Comparison of ENCODE assay signal across 8 mouse cellular contexts in genomic region chr15:83500352-83500751, GRCm38 (mm10). TPM values are rescaled to one million over a fixed set of nuclear protein-coding genes. Genes with fewer than 3 reads are reported as not detected.
DNase-seq lines count a peak whose midpoint lies in the region; ATAC-seq and TF ChIP-seq lines count a peak whose summit lies in the region.
"Had no signal": no experiment of that assay in that cellular context is flagged by ENCODE, and none has a peak within 500 bp of the region (broad histone marks: within the 10 kb centered on the region; RNA-seq: fewer than 3 reads in every experiment).

No protein-coding gene starts in this region.

- no peak overlapping the region for H3K4me2 ChIP-seq in liver, embryonic 12.5 days
- no peak overlapping the region for H3K4me2 ChIP-seq in liver, embryonic 13.5 days
- H3K4me2 ChIP-seq: stomach, embryonic 15.5 days had no signal

- no peak overlapping the region for H3K9ac ChIP-seq in liver, embryonic 12.5 days
- no peak overlapping the region for H3K9ac ChIP-seq in liver, embryonic 13.5 days
- H3K9ac ChIP-seq: stomach, embryonic 15.5 days had no signal

- no peaks in the 10 kb centered on the region for H3K9me3 ChIP-seq in liver, embryonic 12.5 days (replicated peaks)
- H3K9me3 ChIP-seq in liver, embryonic 13.5 days (replicated peaks), result no peaks in the 10 kb centered on the region
- H3K9me3 ChIP-seq: stomach, embryonic 15.5 days had no signal

- H3K27me3 ChIP-seq in liver, embryonic 12.5 days (replicated peaks), result no peaks in the 10 kb centered on the region
- H3K27me3 ChIP-seq in liver, embryonic 13.5 days, result no peaks in the 10 kb centered on the region
- no peaks in the 10 kb centered on the region for H3K27me3 ChIP-seq in testis, adult 2 months (ENCODE audit: control insufficient read depth, insufficient read depth, low read length)
- H3K27me3 ChIP-seq: stomach, embryonic 15.5 days had no signal

- peak; percentile 72 for DNase-seq in liver
- DNase-seq in ZHBTc4 (ENCODE audit: low read depth, low spot score), result peak; percentile 84
- peak; percentile 40 for DNase-seq in liver, embryonic 13.5 days
- no peak for DNase-seq in cerebellum, postnatal 36 days
- DNase-seq in urinary bladder, postnatal 25 days (ENCODE audit: low spot score), result no peak

- H3K36me3 ChIP-seq in liver, embryonic 12.5 days, result peaks cover 19% of the 10 kb centered on the region
- H3K36me3 ChIP-seq in liver, embryonic 13.5 days, result no peaks in the 10 kb centered on the region
- no peaks in the 10 kb centered on the region; the same call in 1 of the 2 replicates for H3K36me3 ChIP-seq in testis, adult 2 months (ENCODE audit: control insufficient read depth, insufficient read depth, low read length)

- 41% methylated on average over 3 of the region's 3 CpGs for WGBS in liver, embryonic 12.5 days (ENCODE audit: insufficient replicate concordance)
- 37% methylated on average over 3 of the region's 3 CpGs for WGBS in liver, embryonic 13.5 days (ENCODE audit: insufficient replicate concordance)

- H3K4me3 ChIP-seq in liver, embryonic 12.5 days, result no peak overlapping the region
- H3K4me3 ChIP-seq in liver, embryonic 13.5 days (replicated peaks), result no peak overlapping the region
- no peak overlapping the region for H3K4me3 ChIP-seq in testis, adult 2 months (ENCODE audit: control insufficient read depth, low read depth, low read length)
- H3K4me3 ChIP-seq: stomach, embryonic 15.5 days had no signal

- H3K27ac ChIP-seq in liver, embryonic 12.5 days, result no peak overlapping the region
- no peak overlapping the region for H3K27ac ChIP-seq in liver, embryonic 13.5 days
- no peak overlapping the region for H3K27ac ChIP-seq in testis, adult 2 months (ENCODE audit: control insufficient read depth, insufficient read depth, low read depth, low read length)
- H3K27ac ChIP-seq: stomach, embryonic 15.5 days had no signal

- ATAC-seq in liver, embryonic 12.5 days, result no peak
- no peak for ATAC-seq in liver, embryonic 13.5 days (ENCODE audit: low read depth)

- peaks cover 12% of the 10 kb centered on the region for H3K4me1 ChIP-seq in liver, embryonic 12.5 days
- peaks cover 14% of the 10 kb centered on the region for H3K4me1 ChIP-seq in liver, embryonic 13.5 days (replicated peaks)
- H3K4me1 ChIP-seq in testis, adult 2 months (ENCODE audit: control insufficient read depth, insufficient read depth, low read length), result peaks cover 12% of the 10 kb centered on the region
- H3K4me1 ChIP-seq: stomach, embryonic 15.5 days had no signal

- TF ChIP-seq CTCF in testis, adult 2 months (IDR thresholded peaks at IDR 0.05; ENCODE audit: control insufficient read depth, insufficient read depth, insufficient replicate concordance, low read depth, low read length), result peak; percentile 69; the same call in 1 of the 2 replicates

- TF ChIP-seq POLR2A in testis, adult 2 months (IDR thresholded peaks at IDR 0.05; ENCODE audit: control insufficient read depth, low read depth, low read length), result no peak

RNA-seq across cellular contexts. Expression of gene Ttll1, which starts 10.3 kb away (rescaled TPM):
- 9.6 and 10.0 TPM in 2 replicates for polyA plus RNA-seq in liver, embryonic 12.5 days (2016; fragmentation: Nextera tagmentation; extraction: Ambion mirVana)
- 7.2 and 7.4 TPM in 2 replicates for polyA plus RNA-seq in liver, embryonic 13.5 days (2015; fragmentation: Nextera tagmentation; extraction: Ambion mirVana)
- 25.2 and 28.8 TPM in 2 replicates for polyA plus RNA-seq in testis, adult 2 months (2012; rRNA removed)

RNA-seq across cellular contexts. Expression of gene Bik, which starts 26.3 kb away (rescaled TPM):
- 2.2 and 2.7 TPM in 2 replicates for polyA plus RNA-seq in liver, embryonic 12.5 days (2016; fragmentation: Nextera tagmentation; extraction: Ambion mirVana)
- 1.1 and 1.5 TPM in 2 replicates for polyA plus RNA-seq in liver, embryonic 13.5 days (2015; fragmentation: Nextera tagmentation; extraction: Ambion mirVana)
- 9.8 and 11.0 TPM in 2 replicates for polyA plus RNA-seq in testis, adult 2 months (2012; rRNA removed)

RNA-seq across cellular contexts. Expression of gene Pacsin2, which starts 35.9 kb away (rescaled TPM):
- 65.1 and 68.4 TPM in 2 replicates for polyA plus RNA-seq in liver, embryonic 12.5 days (2016; fragmentation: Nextera tagmentation; extraction: Ambion mirVana)
- 45.0 and 58.2 TPM in 2 replicates for polyA plus RNA-seq in liver, embryonic 13.5 days (2015; fragmentation: Nextera tagmentation; extraction: Ambion mirVana)
- polyA plus RNA-seq in testis, adult 2 months (2012; rRNA removed), result 103 and 108 TPM in 2 replicates

Comparison
In these comparisons a context has a peak if more than half of its experiments do, and no peak if none do; other contexts are left out.
1. DNase-seq: peak in liver (single experiment), ZHBTc4 (single experiment) and liver, embryonic 13.5 days (single experiment); none in cerebellum, postnatal 36 days (0 of 2) and urinary bladder, postnatal 25 days (single experiment).